Mouse (Mus musculus) heart, embryonic 11.5 days (tissue): Measurements from ENCODE around the gene Cx3cr1. TPM values are rescaled to one million over a fixed set of nuclear protein-coding genes. Genes with fewer than 3 reads are reported as not detected.

ENCODE experiments used
- ATAC-seq: fragments of 200-750 bp; cut with Nextera tagmentation; replicated peaks from 2 replicates; pipeline ENCODE4 v1.8.0; 2017; ENCODE audit warnings: moderate library complexity; ENCODE audit not compliant: insufficient number of reproducible peaks, low FRiP score, low TSS enrichment
- H3K27ac ChIP-seq: fragments of 300-500 bp; sonication (generic); 2 replicates; pipeline ENCODE4 v1.5.1; 2014; ENCODE audit warnings: mild to moderate bottlenecking, low read depth, low read length
- H3K27me3 ChIP-seq: fragments of 300-500 bp; sonication (generic); 2 replicates; pipeline ENCODE4 v1.6.1; 2014; ENCODE audit warnings: mild to moderate bottlenecking, low read length, mixed read lengths; ENCODE audit not compliant: control insufficient read depth, insufficient read depth
- H3K36me3 ChIP-seq: fragments of 300-500 bp; sonication (generic); 2 replicates; pipeline ENCODE4 v1.6.1; 2014; ENCODE audit warnings: mild to moderate bottlenecking, low read length, moderate library complexity, mixed read lengths; ENCODE audit not compliant: control insufficient read depth, insufficient read depth
- H3K4me1 ChIP-seq: fragments of 300-500 bp; sonication (generic); 2 replicates; pipeline ENCODE4 v1.6.1; 2014; ENCODE audit warnings: low read length; ENCODE audit not compliant: control insufficient read depth, insufficient read depth
- H3K4me2 ChIP-seq: fragments of 300-500 bp; sonication (generic); 2 replicates; pipeline ENCODE4 v1.6.1; 2014; ENCODE audit warnings: mild to moderate bottlenecking, moderate library complexity
- H3K4me3 ChIP-seq: fragments of 300-500 bp; sonication (generic); 2 replicates; pipeline ENCODE4 v1.5.1; 2014; ENCODE audit warnings: low read depth, low read length
- H3K9ac ChIP-seq: fragments of 300-500 bp; sonication (generic); 2 replicates; pipeline ENCODE4 v1.6.1; 2014; ENCODE audit warnings: mild to moderate bottlenecking, low read depth, low read length, moderate library complexity
- H3K9me3 ChIP-seq: fragments of 300-500 bp; sonication (generic); replicated peaks from 2 replicates; pipeline ENCODE4 v1.6.1; 2016; ENCODE audit warnings: low read length; ENCODE audit not compliant: control insufficient read depth
- WGBS: fragments of 180-500 bp; shearing (Covaris S2); extraction: QIAGEN DNeasy Blood & Tissue Kit; methylation state at CpG from one replicate; pipeline ENCODE4 v1.1.7; 2014; ENCODE audit not compliant: insufficient replicate concordance; 5-methylcytosine and 5-hydroxymethylcytosine counted together
- polyA plus RNA-seq: library from polyadenylated mRNA; unstranded; fragments of >200 nt; fragmentation: Nextera tagmentation; extraction: Ambion mirVana; gene quantifications from 2 replicates; pipeline ENCODE4 v1.2.1, GENCODE M21; 2014

Gene Cx3cr1
- polyA plus RNA-seq, 1 experiment from 2014 or later: 3.1 TPM

- H3K9ac ChIP-seq: no peak overlapping the region
- H3K9me3 ChIP-seq: no peaks in the 10 kb centered on the region
- H3K4me2 ChIP-seq: no peak overlapping the region
- no peaks in the 10 kb centered on the region for H3K27me3 ChIP-seq
- H3K36me3 ChIP-seq: no peaks in the 10 kb centered on the region
- ATAC-seq: no peak
- no peak overlapping the region for H3K4me3 ChIP-seq
- H3K4me1 ChIP-seq: peaks cover 4% of the 10 kb centered on the region; the same call in 1 of the 2 replicates
- 71% methylated on average over 4 of the region's 4 CpGs for WGBS
- no peak overlapping the region for H3K27ac ChIP-seq
Measured at GRCm38 (mm10) chr9:119938496-119938895, 131.2 kb downstream of the Cx3cr1 start.

GRCm38 (mm10) chr9:119937005-119937773 lies 132.5 kb downstream of the Cx3cr1 start, which contains the start of the genes Gorasp1 and Ttc21a:
Gene Gorasp1 (minus strand): TSS chr9:119937565.
Gene Ttc21a (plus strand): TSS chr9:119937606.
- peak within 1 kb of the TSS; percentile 59 for H3K4me3 ChIP-seq
- H3K27ac ChIP-seq: peak within 1 kb of the TSS; percentile 50; the same call in 1 of the 2 replicates
- peak; percentile 92 for ATAC-seq
- peak within 1 kb of the TSS; percentile 76 for H3K9ac ChIP-seq
- H3K36me3 ChIP-seq: 0 out of 2 replicates have a peak, but pooled peaks cover 6% of the 10 kb centered on the region
- WGBS: 3% methylated on average over 40 of the region's 40 CpGs
- H3K4me1 ChIP-seq: peaks cover 6% of the 10 kb centered on the region; the same call in 1 of the 2 replicates
- H3K27me3 ChIP-seq: no peaks in the 10 kb centered on the region
- no peaks in the 10 kb centered on the region for H3K9me3 ChIP-seq
- H3K4me2 ChIP-seq: peak within 1 kb of the TSS; percentile 93

- no peak for ATAC-seq
- Histone ChIP-seq H3K27ac (no peak overlapping the region), H3K4me2 (no peak overlapping the region), H3K4me1 (peaks cover 6% of the 10 kb centered on the region; the same call in 1 of the 2 replicates), H3K4me3 (no peak overlapping the region), H3K9me3 (no peaks in the 10 kb centered on the region), H3K9ac (no peak overlapping the region), H3K36me3 (peaks cover 17% of the 10 kb centered on the region; the same call in 1 of the 2 replicates), H3K27me3 (no peaks in the 10 kb centered on the region)
- WGBS: 84% methylated on average over 6 of the region's 6 CpGs
Measured at GRCm38 (mm10) chr9:119933675-119934074, 136.0 kb downstream of the Cx3cr1 start.

GRCm38 (mm10) chr9:119932358-119932757 lies 137.3 kb downstream of the Cx3cr1 start:
- no peaks in the 10 kb centered on the region for H3K27me3 ChIP-seq
- ATAC-seq: no peak
- no peak overlapping the region for H3K9ac ChIP-seq
- H3K4me1 ChIP-seq: 0 out of 2 replicates have a peak, but pooled peaks cover 2% of the 10 kb centered on the region
- H3K4me2 ChIP-seq: no peak overlapping the region
- H3K9me3 ChIP-seq: no peaks in the 10 kb centered on the region
- H3K4me3 ChIP-seq: no peak overlapping the region
- no peak overlapping the region for H3K27ac ChIP-seq
- 90% methylated on average over 12 of the region's 12 CpGs for WGBS
- peaks cover 17% of the 10 kb centered on the region; the same call in 1 of the 2 replicates for H3K36me3 ChIP-seq

- Histone ChIP-seq H3K36me3 (peaks cover 18% of the 10 kb centered on the region), H3K27ac (no peak overlapping the region), H3K4me2 (no peak overlapping the region), H3K4me1 (no peaks in the 10 kb centered on the region), H3K4me3 (no peak overlapping the region), H3K27me3 (no peaks in the 10 kb centered on the region), H3K9me3 (no peaks in the 10 kb centered on the region), H3K9ac (no peak overlapping the region)
- no peak for ATAC-seq
- 77% methylated on average over 5 of the region's 5 CpGs for WGBS
Measured at GRCm38 (mm10) chr9:119926497-119926896, 143.2 kb downstream of the Cx3cr1 start.

- H3K9ac ChIP-seq: no peak overlapping the region
- H3K27me3 ChIP-seq: no peaks in the 10 kb centered on the region
- H3K36me3 ChIP-seq: peaks cover 15% of the 10 kb centered on the region
- no peaks in the 10 kb centered on the region for H3K4me1 ChIP-seq
- ATAC-seq: no peak
- no peaks in the 10 kb centered on the region for H3K9me3 ChIP-seq
- WGBS: 77% methylated on average over 8 of the region's 8 CpGs
- H3K27ac ChIP-seq: no peak overlapping the region
- H3K4me3 ChIP-seq: no peak overlapping the region
- H3K4me2 ChIP-seq: no peak overlapping the region
Measured at GRCm38 (mm10) chr9:119925729-119926128, 143.9 kb downstream of the Cx3cr1 start.

GRCm38 (mm10) chr9:119925120-119925657 lies 144.5 kb downstream of the Cx3cr1 start:
- Histone ChIP-seq H3K27ac (no peak overlapping the region), H3K4me3 (no peak overlapping the region), H3K9ac (no peak overlapping the region), H3K27me3 (no peaks in the 10 kb centered on the region), H3K36me3 (peaks cover 16% of the 10 kb centered on the region), H3K4me1 (no peaks in the 10 kb centered on the region), H3K9me3 (no peaks in the 10 kb centered on the region), H3K4me2 (no peak overlapping the region)
- no peak for ATAC-seq
- WGBS: 89% methylated on average over 16 of the region's 16 CpGs

- ATAC-seq: no peak
- WGBS: 54% methylated on average over 4 of the region's 4 CpGs
- Histone ChIP-seq H3K36me3 (peaks cover 17% of the 10 kb centered on the region), H3K4me1 (no peaks in the 10 kb centered on the region), H3K27me3 (no peaks in the 10 kb centered on the region), H3K9me3 (no peaks in the 10 kb centered on the region), H3K27ac (no peak overlapping the region), H3K4me3 (no peak overlapping the region), H3K9ac (no peak overlapping the region), H3K4me2 (no peak overlapping the region)
Measured at GRCm38 (mm10) chr9:119923462-119923861, 146.2 kb downstream of the Cx3cr1 start.
